Mouse (Mus musculus) left cerebral cortex, postnatal 4 days (tissue): ENCODE measurements around the gene Myzap. TPM values are rescaled to one million over a fixed set of nuclear protein-coding genes. Genes with fewer than 3 reads are reported as not detected.
"Not testable (repeated sequence)": the region's sequence is repeated elsewhere in the genome, so short reads cannot be mapped to it uniquely, and the experiment has no call there.

Experiments
- DNase-seq: peaks from one replicate; pipeline ENCODE4 v3.0.0-alpha.2; 2022
- intact Hi-C: fragments of 180-260 bp; cut with DNase I; formaldehyde crosslinking; loops from one replicate; pipeline ENCODE4 v1.15.1; 2025
- total RNA-seq, 2 experiments: library from RNA; stranded (reverse); gene quantifications; 2 replicates each; pipeline ENCODE4 v1.2.3; 2021

The Myzap gene
- total RNA-seq, 2 experiments from 2014 or later, result 2.7 to 2.9 TPM

- intact Hi-C loops, result no loop called here
- no peak for DNase-seq
Observed at GRCm38 (mm10) chr9:71486127-71486526, 106.0 kb downstream of the Myzap start.

GRCm38 (mm10) chr9:71485475-71486094, 106.6 kb downstream of the Myzap start, which contains the start of gene Polr2m:
Gene Polr2m (minus strand): TSS chr9:71485935.
- peak; percentile 94 for DNase-seq
- intact Hi-C loops, result no loop called here

GRCm38 (mm10) chr9:71484871-71485474, 107.2 kb downstream of the Myzap start:
- intact Hi-C loops, result no loop called here
- no peak for DNase-seq

- DNase-seq, intact Hi-C loops: not testable (repeated sequence)
Observed at GRCm38 (mm10) chr9:71483872-71484271, 108.3 kb downstream of the Myzap start.

GRCm38 (mm10) chr9:71480305-71480704, 111.9 kb downstream of the Myzap start:
- no peak for DNase-seq
- intact Hi-C loops, result no loop called here

GRCm38 (mm10) chr9:71479413-71479812, 112.7 kb downstream of the Myzap start:
- no peak for DNase-seq
- intact Hi-C loops, result no loop called here

- no peak for DNase-seq
- intact Hi-C loops, result no loop called here
Observed at GRCm38 (mm10) chr9:71478596-71478995, 113.6 kb downstream of the Myzap start.

GRCm38 (mm10) chr9:71476601-71477000, 115.6 kb downstream of the Myzap start:
- intact Hi-C loops, result no loop called here

GRCm38 (mm10) chr9:71475536-71475935, 116.6 kb downstream of the Myzap start:
- intact Hi-C loops, result no loop called here
- no peak for DNase-seq

More at GRCm38 (mm10) chr9:71476601-71477000, 115.6 kb downstream of the Myzap start:
- no peak for DNase-seq

GRCm38 (mm10) chr9:71467434-71467833, 124.7 kb downstream of the Myzap start:
- intact Hi-C loops, result no loop called here
- DNase-seq, result no peak

- intact Hi-C loops, result no loop called here
- peak; percentile 24 for DNase-seq
Observed at GRCm38 (mm10) chr9:71466111-71466510, 126.0 kb downstream of the Myzap start.

- intact Hi-C loops, result no loop called here
Observed at GRCm38 (mm10) chr9:71463072-71463667, 129.0 kb downstream of the Myzap start.

GRCm38 (mm10) chr9:71456738-71457137, 135.4 kb downstream of the Myzap start:
- intact Hi-C loops, result no loop called here
- DNase-seq, result no peak

More at GRCm38 (mm10) chr9:71463072-71463667, 129.0 kb downstream of the Myzap start:
- no peak for DNase-seq

Other genes starting within 250 kb of the Myzap start
- 100 to 1,000 TPM; 178 to 184 TPM for gene Polr2m, start 106.4 kb downstream of the Myzap start, total RNA-seq
- gene Cgnl1, start 179.2 kb upstream of the Myzap start, total RNA-seq, result 10 to 100 TPM in 1 of 2 experiments, 1 to 10 TPM in 1; 9.9 to 10.9 TPM